Mouse (Mus musculus): ENCODE results near the gene Gm4763. TPM values are rescaled to one million over a fixed set of nuclear protein-coding genes. Genes with fewer than 3 reads are reported as not detected.
A peak's percentile ranks its signal among the peaks of the same experiment; 100 is the strongest.
"Not testable (repeated sequence)": the region's sequence is repeated elsewhere in the genome, so short reads cannot be mapped to it uniquely, and the experiment has no call there.

Gm4763 gene
- polyA plus RNA-seq (2015; fragmentation: Nextera tagmentation; extraction: Ambion mirVana), result not detected in 2 replicates

GRCm38 (mm10) chr7:24726808-24727207 is at the start of gene Gm4763:
TSS of gene Gm4763 (minus strand) at chr7:24726908.
- 81% methylated on average over 11 of the region's 11 CpGs for WGBS (ENCODE audit: insufficient replicate concordance)
- not testable (repeated sequence) for H3K4me1 ChIP-seq (ENCODE audit: insufficient read depth); H3K27me3 ChIP-seq (ENCODE audit: insufficient read depth, low read length); H3K9me3 ChIP-seq (ENCODE audit: low read length); H3K27ac ChIP-seq (ENCODE audit: low read depth); ATAC-seq; H3K36me3 ChIP-seq (replicated peaks; ENCODE audit: insufficient read depth, low read length); H3K4me2 ChIP-seq (ENCODE audit: low read depth, low read length); H3K9ac ChIP-seq (replicated peaks); H3K4me3 ChIP-seq (ENCODE audit: low read depth, low read length); DNase-seq

GRCm38 (mm10) chr7:24776145-24776544 is 49.4 kb upstream of the Gm4763 start:
- Histone ChIP-seq H3K4me1 (ENCODE audit: insufficient read depth) (no peaks in the 10 kb centered on the region), H3K27me3 (ENCODE audit: insufficient read depth, low read length) (no peaks in the 10 kb centered on the region), H3K9me3 (ENCODE audit: low read length) (no peaks in the 10 kb centered on the region), H3K9ac (replicated peaks) (no peak overlapping the region), H3K27ac (ENCODE audit: low read depth) (no peak overlapping the region), H3K36me3 (replicated peaks; ENCODE audit: insufficient read depth, low read length) (no peaks in the 10 kb centered on the region), H3K4me3 (ENCODE audit: low read depth, low read length) (no peak overlapping the region), H3K4me2 (ENCODE audit: low read depth, low read length) (no peak overlapping the region)
- no peak for TF ChIP-seq EP300 (IDR thresholded peaks at IDR 0.05; ENCODE audit: low read depth)
- no peak for TF ChIP-seq CTCF (IDR thresholded peaks at IDR 0.05; ENCODE audit: low read depth)
- no peak for DNase-seq
- ATAC-seq, result no peak
- 70% methylated on average over 2 of the region's 2 CpGs for WGBS (ENCODE audit: insufficient replicate concordance)

GRCm38 (mm10) chr7:24773942-24774535 is 47.3 kb upstream of the Gm4763 start:
- Histone ChIP-seq H3K27me3 (ENCODE audit: insufficient read depth, low read length) (no peaks in the 10 kb centered on the region), H3K9ac (replicated peaks) (no peak overlapping the region), H3K36me3 (replicated peaks; ENCODE audit: insufficient read depth, low read length) (no peaks in the 10 kb centered on the region), H3K4me3 (ENCODE audit: low read depth, low read length) (no peak overlapping the region), H3K9me3 (ENCODE audit: low read length) (no peaks in the 10 kb centered on the region), H3K4me1 (ENCODE audit: insufficient read depth) (no peaks in the 10 kb centered on the region), H3K27ac (ENCODE audit: low read depth) (no peak overlapping the region), H3K4me2 (ENCODE audit: low read depth, low read length) (no peak overlapping the region)
- TF ChIP-seq CTCF (IDR thresholded peaks at IDR 0.05; ENCODE audit: low read depth) (no peak), EP300 (IDR thresholded peaks at IDR 0.05; ENCODE audit: low read depth) (no peak)
- no peak for ATAC-seq
- 37% methylated on average over 3 of the region's 3 CpGs for WGBS (ENCODE audit: insufficient replicate concordance)
- DNase-seq, result no peak

GRCm38 (mm10) chr7:24771361-24771760 is 44.7 kb upstream of the Gm4763 start:
- no peaks in the 10 kb centered on the region for H3K36me3 ChIP-seq (replicated peaks; ENCODE audit: insufficient read depth, low read length)
- no peak overlapping the region for H3K27ac ChIP-seq (ENCODE audit: low read depth)
- H3K4me3 ChIP-seq (ENCODE audit: low read depth, low read length), result no peak overlapping the region
- no peak for TF ChIP-seq CTCF (IDR thresholded peaks at IDR 0.05; ENCODE audit: low read depth)
- TF ChIP-seq EP300 (IDR thresholded peaks at IDR 0.05; ENCODE audit: low read depth), result no peak
- ATAC-seq, result no peak
- no peaks in the 10 kb centered on the region for H3K4me1 ChIP-seq (ENCODE audit: insufficient read depth)
- DNase-seq, result no peak
- no peak overlapping the region for H3K4me2 ChIP-seq (ENCODE audit: low read depth, low read length)
- no peaks in the 10 kb centered on the region for H3K9me3 ChIP-seq (ENCODE audit: low read length)
- H3K27me3 ChIP-seq (ENCODE audit: insufficient read depth, low read length), result no peaks in the 10 kb centered on the region
- H3K9ac ChIP-seq (replicated peaks), result no peak overlapping the region

GRCm38 (mm10) chr7:24762574-24762973 is 35.9 kb upstream of the Gm4763 start:
- no peak for DNase-seq
- WGBS (ENCODE audit: insufficient replicate concordance), result 80% methylated on average over 8 of the region's 8 CpGs

GRCm38 (mm10) chr7:24761161-24761560 is 34.5 kb upstream of the Gm4763 start:
- H3K9ac ChIP-seq (replicated peaks), result no peak overlapping the region
- DNase-seq (no peak), ATAC-seq (no peak)
- H3K27ac ChIP-seq (ENCODE audit: low read depth), result no peak overlapping the region
- H3K36me3 ChIP-seq (replicated peaks; ENCODE audit: insufficient read depth, low read length), result no peaks in the 10 kb centered on the region
- H3K27me3 ChIP-seq (ENCODE audit: insufficient read depth, low read length), result no peaks in the 10 kb centered on the region
- H3K4me1 ChIP-seq (ENCODE audit: insufficient read depth), result no peaks in the 10 kb centered on the region
- 44% methylated on average over 6 of the region's 6 CpGs for WGBS (ENCODE audit: insufficient replicate concordance)
- H3K9me3 ChIP-seq (ENCODE audit: low read length), result no peaks in the 10 kb centered on the region
- H3K4me2 ChIP-seq (ENCODE audit: low read depth, low read length), result 0 out of 2 replicates have a peak overlapping the region, but pooled peaks have one; percentile 6
- no peak overlapping the region for H3K4me3 ChIP-seq (ENCODE audit: low read depth, low read length)
- TF ChIP-seq EP300 (IDR thresholded peaks at IDR 0.05; ENCODE audit: low read depth) (no peak), CTCF (IDR thresholded peaks at IDR 0.05; ENCODE audit: low read depth) (no peak)

More at GRCm38 (mm10) chr7:24762574-24762973, 35.9 kb upstream of the Gm4763 start:
- H3K4me3 ChIP-seq (ENCODE audit: low read depth, low read length), result no peak overlapping the region
- no peaks in the 10 kb centered on the region for H3K27me3 ChIP-seq (ENCODE audit: insufficient read depth, low read length)
- no peaks in the 10 kb centered on the region for H3K9me3 ChIP-seq (ENCODE audit: low read length)
- no peaks in the 10 kb centered on the region for H3K36me3 ChIP-seq (replicated peaks; ENCODE audit: insufficient read depth, low read length)
- ATAC-seq, result no peak
- H3K9ac ChIP-seq (replicated peaks), result no peak overlapping the region
- no peak overlapping the region for H3K27ac ChIP-seq (ENCODE audit: low read depth)
- no peaks in the 10 kb centered on the region for H3K4me1 ChIP-seq (ENCODE audit: insufficient read depth)
- H3K4me2 ChIP-seq (ENCODE audit: low read depth, low read length), result no peak overlapping the region
- TF ChIP-seq EP300 (IDR thresholded peaks at IDR 0.05; ENCODE audit: low read depth), result no peak

Data from liver, postnatal 0 days (tissue).